Mouse (Mus musculus): Measurements from ENCODE around the gene Coro2b.

DNA sequence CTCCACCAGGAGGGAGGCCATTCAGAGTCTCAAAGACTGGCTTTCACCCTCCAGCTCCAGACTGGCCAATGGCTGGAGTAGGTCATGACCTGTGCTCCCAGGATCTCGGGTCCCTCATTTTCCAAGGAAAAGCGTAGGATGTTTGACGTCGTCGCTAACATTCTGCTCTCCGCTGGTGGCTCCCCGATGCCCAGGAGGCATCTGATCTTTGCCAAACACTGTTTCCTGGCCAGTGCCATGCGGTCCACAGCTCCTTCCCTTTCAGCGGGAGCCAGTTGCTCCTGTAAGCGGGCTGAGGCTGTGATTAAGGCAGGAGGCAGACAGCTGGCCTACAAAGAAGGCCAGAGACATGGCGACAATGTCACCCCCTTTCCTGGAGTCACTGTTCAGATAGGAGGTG lies 4.0 kb downstream of the Coro2b start:
- TF ChIP-seq CTCF (IDR thresholded peaks at IDR 0.05; ENCODE audit: control insufficient read depth, insufficient read depth, low read length) (no peak), POLR2A (IDR thresholded peaks at IDR 0.05; ENCODE audit: borderline replicate concordance, control insufficient read depth, low read depth, low read length) (no peak)
